Mouse (Mus musculus): ENCODE measurements around the gene Cdk20.

- TF ChIP-seq CTCF (IDR thresholded peaks at IDR 0.05; ENCODE audit: insufficient read depth, low read depth, low read length) (peak; percentile 39), POLR2A (IDR thresholded peaks at IDR 0.05; ENCODE audit: insufficient read depth, low read depth, low read length) (no peak)
Observed at GRCm38 (mm10) chr13:64438863-64439452, 6.8 kb downstream of the Cdk20 start.
